Mouse (Mus musculus): ENCODE measurements around the gene Las1l.
"Not testable (repeated sequence)": the region's sequence is repeated elsewhere in the genome, so short reads cannot be mapped to it uniquely, and the experiment has no call there.

Las1l gene

GRCm38 (mm10) chrX:95956497-95957293, at the start of gene Las1l:
Las1l (minus strand) TSS chrX:95956962.
- DNase-seq (ENCODE audit: low read depth, low spot score) = peak; percentile 84

DNA sequence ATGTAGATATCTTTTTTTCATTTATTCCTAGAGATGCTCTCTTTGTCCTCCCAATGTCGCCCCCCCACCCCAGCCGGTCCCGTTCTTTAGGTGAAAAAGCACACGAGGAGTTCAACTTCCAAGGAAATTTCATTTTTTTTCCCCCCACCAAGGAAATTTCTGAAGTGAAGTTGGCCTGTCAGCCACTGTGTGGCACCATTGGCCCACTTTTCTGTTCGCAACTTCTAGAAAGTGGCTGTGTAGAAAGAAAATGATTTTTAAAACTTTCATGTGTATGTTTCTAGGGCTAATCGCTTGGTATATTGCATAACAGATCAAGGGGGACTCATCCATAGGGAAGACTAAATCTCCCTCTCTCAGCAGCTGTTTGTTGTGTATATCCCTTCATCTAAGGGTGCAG, 49.6 kb upstream of the Las1l start:
- no peak for DNase-seq (ENCODE audit: low read depth, low spot score)

DNA sequence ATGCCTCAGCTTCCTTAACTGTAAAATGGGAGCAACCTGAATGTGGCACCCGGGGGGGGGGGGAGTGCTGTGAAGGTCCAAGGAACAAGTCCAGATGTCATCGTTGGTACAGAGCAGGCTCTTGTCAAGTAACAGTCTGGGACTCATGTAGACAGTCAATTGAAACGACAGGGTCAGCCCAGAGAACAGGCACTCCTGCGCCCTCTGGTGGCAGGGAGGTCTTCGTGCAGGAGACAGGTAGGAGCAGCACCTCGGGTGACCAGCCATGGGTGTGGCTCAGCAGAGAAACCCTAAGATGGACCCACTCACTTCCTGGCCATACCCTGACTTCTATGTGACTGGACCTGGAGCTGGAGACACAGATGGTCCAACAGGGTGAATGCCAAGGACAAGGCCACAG, 42.8 kb upstream of the Las1l start:
- DNase-seq (ENCODE audit: low read depth, low spot score) = no peak

- no peak for DNase-seq (ENCODE audit: low read depth, low spot score)
These were observed 36.4 kb upstream of the Las1l start for GRCm38 (mm10) chrX:95993206-95993605.

GRCm38 (mm10) chrX:95969936-95970335, 13.2 kb upstream of the Las1l start:
- DNase-seq (ENCODE audit: low read depth, low spot score) = no peak

DNA sequence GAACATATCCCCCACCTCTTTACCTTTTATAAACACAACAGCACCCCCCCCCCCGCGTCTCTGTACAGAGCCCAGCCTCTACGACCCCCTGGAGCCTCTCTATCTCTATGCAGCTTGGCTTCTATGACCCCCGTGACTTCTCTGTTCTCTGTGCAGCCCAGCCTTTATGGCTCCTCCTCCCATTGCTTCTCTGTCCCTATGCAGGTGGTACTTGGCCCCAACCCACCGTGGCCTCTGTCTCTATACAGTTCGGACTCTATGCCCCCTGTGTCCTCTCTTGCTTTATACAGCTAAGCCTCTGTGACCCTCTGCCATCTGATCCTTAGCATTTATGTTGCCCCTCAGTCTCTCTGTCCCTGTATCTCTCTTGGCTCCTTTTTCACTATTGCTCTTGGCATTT, 12.4 kb upstream of the Las1l start:
- DNase-seq (ENCODE audit: low read depth, low spot score) = no peak

DNA sequence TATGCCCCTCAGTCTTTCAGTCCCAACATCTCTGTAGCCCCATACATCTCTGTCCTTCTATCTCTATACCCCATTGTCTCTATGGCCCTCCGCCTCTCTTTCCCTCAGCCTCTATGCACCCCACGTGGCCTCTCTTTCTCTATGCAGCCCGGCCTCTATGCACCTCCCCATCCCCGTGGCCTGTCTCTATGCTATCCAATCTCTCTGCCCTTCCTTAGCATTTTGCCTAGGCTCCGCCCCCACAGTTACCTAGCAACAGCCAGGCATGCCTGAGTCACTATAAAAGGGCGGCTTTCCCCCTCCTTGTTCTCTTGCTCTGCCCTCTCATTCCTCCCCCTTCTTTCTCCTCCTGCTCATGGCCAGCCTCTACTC, 11.8 kb upstream of the Las1l start:
- peak; percentile 72 for DNase-seq (ENCODE audit: low read depth, low spot score)

- DNase-seq (ENCODE audit: low read depth, low spot score) = peak; percentile 67
These were observed 11.3 kb upstream of the Las1l start for GRCm38 (mm10) chrX:95967847-95968593.

- DNase-seq (ENCODE audit: low read depth, low spot score) = no peak
These were observed 8.3 kb upstream of the Las1l start for GRCm38 (mm10) chrX:95965036-95965435.

DNA sequence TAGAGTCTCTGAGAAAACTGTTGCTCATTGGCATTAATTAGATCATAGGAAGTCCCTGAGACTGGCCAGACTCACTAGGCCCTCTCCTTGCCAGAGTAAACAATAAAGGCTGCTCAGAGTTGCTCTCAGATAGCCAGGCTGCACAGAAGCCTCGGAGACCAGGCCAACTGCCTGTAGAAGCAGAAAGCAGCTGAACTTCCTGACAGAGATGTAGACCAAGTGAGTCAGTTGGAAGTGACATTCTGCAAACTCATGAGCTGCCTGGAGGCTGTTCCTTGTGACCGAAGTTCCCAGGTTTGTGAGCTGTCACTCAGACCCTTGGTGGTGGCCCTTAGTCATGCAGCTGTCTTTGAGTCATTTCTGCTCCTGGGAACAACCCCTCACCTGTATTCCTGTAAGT, 6.6 kb upstream of the Las1l start:
- no peak for DNase-seq (ENCODE audit: low read depth, low spot score)

- not testable (repeated sequence) for DNase-seq (ENCODE audit: low read depth, low spot score)
These were observed 699 bp upstream of the Las1l start for GRCm38 (mm10) chrX:95957461-95957860.

DNA sequence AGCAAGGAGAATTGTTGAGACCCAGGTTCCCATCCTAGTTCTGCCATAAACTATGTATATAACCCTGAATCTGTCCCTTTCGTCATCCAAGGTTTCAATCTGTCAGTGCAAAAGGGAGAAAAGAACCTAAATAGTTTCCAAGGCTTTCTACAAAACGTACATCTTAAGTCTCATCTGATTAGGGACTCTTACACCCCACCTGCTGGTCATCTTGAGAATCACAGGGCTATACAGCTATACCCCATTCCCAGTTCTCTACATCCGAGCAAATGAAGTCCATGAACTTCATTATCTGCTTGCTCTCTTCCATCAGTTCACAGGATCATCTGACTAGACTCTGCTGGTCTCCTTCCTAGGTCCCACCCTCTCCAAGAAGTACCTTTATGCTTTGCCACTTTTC, 6.0 kb downstream of the Las1l start:
- no peak for DNase-seq (ENCODE audit: low read depth, low spot score)

GRCm38 (mm10) chrX:95948135-95948534, 8.6 kb downstream of the Las1l start:
- DNase-seq (ENCODE audit: low read depth, low spot score) = no peak

- no peak for DNase-seq (ENCODE audit: low read depth, low spot score)
These were observed 11.3 kb downstream of the Las1l start for GRCm38 (mm10) chrX:95945496-95945895.

DNA sequence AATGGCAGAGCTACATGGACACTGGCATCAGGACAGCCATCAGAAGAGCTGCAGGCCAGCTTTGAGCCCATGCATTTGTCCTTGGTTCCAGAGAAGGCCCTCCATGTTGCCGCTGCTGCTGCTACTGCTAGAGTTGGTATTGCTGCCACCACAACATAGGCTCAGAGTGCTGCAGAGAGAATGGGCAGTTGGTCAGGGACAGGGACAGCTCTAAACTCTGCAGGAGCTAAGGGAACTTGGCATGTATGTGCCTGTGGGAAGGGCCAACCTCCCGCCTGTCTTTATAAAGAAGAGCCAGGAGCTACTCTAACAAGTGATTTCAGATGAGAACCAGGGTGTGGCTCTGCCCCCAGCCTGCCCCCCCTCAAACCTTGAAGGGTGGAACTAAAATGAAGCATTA, 21.3 kb downstream of the Las1l start:
- no peak for DNase-seq (ENCODE audit: low read depth, low spot score)

DNA sequence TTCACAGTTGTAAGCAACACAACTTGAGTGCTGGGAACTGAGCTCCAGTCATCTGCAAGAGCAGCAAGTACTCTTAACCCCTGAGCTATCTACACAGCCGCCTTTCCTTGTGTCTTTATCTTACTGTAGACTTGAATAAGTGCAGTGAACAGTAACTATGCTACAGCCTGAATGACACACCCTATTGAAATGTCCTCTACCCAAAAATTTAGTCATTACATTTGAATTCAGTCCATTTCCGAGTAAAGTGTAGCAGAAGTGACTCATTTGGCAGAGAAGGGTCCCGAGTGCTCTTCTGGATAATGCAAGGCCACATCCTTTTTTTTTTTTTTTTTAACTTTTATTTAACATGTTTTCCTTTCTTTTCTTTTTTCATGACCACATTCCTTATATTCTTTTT, 54.0 kb downstream of the Las1l start:
- DNase-seq (ENCODE audit: low read depth, low spot score) = no peak
